Mouse (Mus musculus) stomach, embryonic 15.5 days (tissue): ENCODE measurements around the gene Myo5a. TPM values are rescaled to one million over a fixed set of nuclear protein-coding genes. Genes with fewer than 3 reads are reported as not detected.
A peak's percentile ranks its signal among the peaks of the same experiment; 100 is the strongest.

Experiments used
- ATAC-seq: fragments of 200-750 bp; cut with Nextera tagmentation; 2 replicates; pipeline ENCODE4 v1.8.0; 2017; ENCODE audit warnings: low read depth, moderate number of reproducible peaks, moderate TSS enrichment; ENCODE audit not compliant: insufficient read depth, low FRiP score
- H3K27ac ChIP-seq: fragments of 300-500 bp; sonication (generic); 2 replicates; pipeline ENCODE4 v1.5.1; 2015; ENCODE audit warnings: mild to moderate bottlenecking, inconsistent platforms
- H3K27me3 ChIP-seq: fragments of 300-500 bp; sonication (generic); replicated peaks from 2 replicates; pipeline ENCODE4 v1.6.1; 2015; ENCODE audit warnings: inconsistent platforms
- H3K36me3 ChIP-seq: fragments of 300-500 bp; sonication (generic); 2 replicates; pipeline ENCODE4 v1.6.1; 2015; ENCODE audit warnings: inconsistent platforms
- H3K4me1 ChIP-seq: fragments of 300-500 bp; sonication (generic); 2 replicates; pipeline ENCODE4 v1.6.1; 2015; ENCODE audit warnings: inconsistent platforms
- H3K4me2 ChIP-seq: fragments of 300-500 bp; sonication (generic); 2 replicates; pipeline ENCODE4 v1.6.1; 2015; ENCODE audit warnings: mild to moderate bottlenecking, inconsistent platforms
- H3K4me3 ChIP-seq: fragments of 300-500 bp; sonication (generic); replicated peaks from 2 replicates; pipeline ENCODE4 v1.5.1; 2015; ENCODE audit warnings: inconsistent platforms
- H3K9ac ChIP-seq: fragments of 300-500 bp; sonication (generic); 2 replicates; pipeline ENCODE4 v1.6.1; 2015; ENCODE audit warnings: inconsistent platforms
- H3K9me3 ChIP-seq: fragments of 300-500 bp; sonication (generic); 2 replicates; pipeline ENCODE4 v1.6.1; 2016; ENCODE audit warnings: inconsistent platforms
- WGBS: fragments of 180-500 bp; shearing (Covaris S2); methylation state at CpG from one replicate; pipeline ENCODE4 v1.1.7; 2015; 5-methylcytosine and 5-hydroxymethylcytosine counted together
- polyA plus RNA-seq: library from polyadenylated mRNA; unstranded; fragments of >200 nt; fragmentation: Nextera tagmentation; extraction: Ambion mirVana; gene quantifications from 2 replicates; pipeline ENCODE4 v1.2.1, GENCODE M21; 2015

The Myo5a gene
- polyA plus RNA-seq, 1 experiment from 2014 or later: 11.5 TPM

DNA sequence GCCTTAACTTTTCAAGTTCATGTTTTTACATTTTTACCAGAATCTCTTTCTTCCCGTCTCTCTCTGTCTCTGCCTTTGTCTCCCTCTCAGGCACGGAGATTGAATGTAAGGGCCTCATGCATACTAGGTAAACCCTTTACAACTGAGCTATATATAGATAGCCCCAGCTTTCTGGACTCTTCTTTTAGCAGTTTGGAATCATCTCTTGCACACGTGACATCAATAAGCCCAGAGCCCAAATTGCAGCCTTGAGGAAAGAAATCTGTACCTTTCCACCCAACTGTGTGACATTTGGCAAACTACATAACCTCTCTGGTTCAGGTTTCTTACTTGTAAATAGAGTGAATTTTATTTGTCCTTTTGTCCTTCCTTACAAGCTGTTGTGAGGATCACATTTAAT, 1.5 kb downstream of the Myo5a start:
- WGBS: 41% methylated on average over 3 of the region's 3 CpGs
- Histone ChIP-seq H3K9me3 (no peaks in the 10 kb centered on the region), H3K36me3 (no peaks in the 10 kb centered on the region), H3K4me2 (peak overlapping the region; percentile 97), H3K27me3 (no peaks in the 10 kb centered on the region), H3K9ac (no peak overlapping the region), H3K27ac (no peak overlapping the region; the same call in 1 of the 2 replicates), H3K4me3 (peak overlapping the region; percentile 79; the same call in 1 of the 2 replicates), H3K4me1 (0 out of 2 replicates have a peak, but pooled peaks cover 4% of the 10 kb centered on the region)
- no peak for ATAC-seq

- H3K4me1 ChIP-seq: no peaks in the 10 kb centered on the region
- no peaks in the 10 kb centered on the region for H3K27me3 ChIP-seq
- no peak overlapping the region for H3K4me3 ChIP-seq
- no peak overlapping the region for H3K9ac ChIP-seq
- no peak overlapping the region for H3K4me2 ChIP-seq
- no peaks in the 10 kb centered on the region for H3K9me3 ChIP-seq
- no peak overlapping the region for H3K27ac ChIP-seq
- no peak for ATAC-seq
- no peaks in the 10 kb centered on the region for H3K36me3 ChIP-seq
These were observed 6.4 kb downstream of the Myo5a start for GRCm38 (mm10) chr9:75077191-75077590.

DNA sequence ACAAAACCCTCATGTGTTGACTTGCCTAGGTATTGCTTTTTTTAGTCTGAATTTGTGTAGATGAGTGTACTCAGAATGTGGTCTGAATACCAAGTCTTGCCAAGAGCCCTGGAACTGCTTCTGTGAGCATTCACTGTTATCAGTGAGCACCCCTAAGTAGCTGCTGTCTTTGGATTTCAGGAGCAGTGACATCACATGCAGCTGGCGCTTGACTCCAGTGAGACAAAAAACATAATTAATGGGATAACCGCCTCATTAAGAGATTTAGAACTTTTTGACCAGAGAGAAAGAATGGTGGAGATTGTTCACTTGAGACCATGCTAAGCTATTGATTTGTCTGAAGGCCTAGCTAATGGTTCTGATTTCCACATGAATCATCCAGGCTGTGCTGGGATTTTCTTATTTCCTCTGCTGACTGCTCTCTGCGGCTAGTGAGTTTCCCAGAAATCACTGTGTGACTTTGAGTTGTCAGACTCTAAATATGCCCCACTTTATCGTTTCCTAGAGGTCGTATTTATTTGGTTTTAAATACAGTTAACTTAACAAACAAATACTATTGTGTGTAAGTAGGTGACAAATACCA, 14.5 kb downstream of the Myo5a start:
- no peaks in the 10 kb centered on the region for H3K9me3 ChIP-seq
- no peak for ATAC-seq
- no peaks in the 10 kb centered on the region for H3K4me1 ChIP-seq
- H3K27ac ChIP-seq: no peak overlapping the region
- WGBS: 58% methylated on average over 5 of the region's 5 CpGs
- H3K9ac ChIP-seq: no peak overlapping the region
- no peak overlapping the region for H3K4me2 ChIP-seq
- no peaks in the 10 kb centered on the region for H3K36me3 ChIP-seq
- no peaks in the 10 kb centered on the region for H3K27me3 ChIP-seq
- H3K4me3 ChIP-seq: no peak overlapping the region

- Histone ChIP-seq H3K36me3 (no peaks in the 10 kb centered on the region), H3K9ac (no peak overlapping the region), H3K4me2 (no peak overlapping the region), H3K27me3 (no peaks in the 10 kb centered on the region), H3K4me3 (no peak overlapping the region), H3K4me1 (no peaks in the 10 kb centered on the region), H3K9me3 (no peaks in the 10 kb centered on the region), H3K27ac (no peak overlapping the region)
- no peak for ATAC-seq
- WGBS: 56% methylated on average over 2 of the region's 2 CpGs
These were observed 17.0 kb downstream of the Myo5a start for GRCm38 (mm10) chr9:75087823-75088222.

DNA sequence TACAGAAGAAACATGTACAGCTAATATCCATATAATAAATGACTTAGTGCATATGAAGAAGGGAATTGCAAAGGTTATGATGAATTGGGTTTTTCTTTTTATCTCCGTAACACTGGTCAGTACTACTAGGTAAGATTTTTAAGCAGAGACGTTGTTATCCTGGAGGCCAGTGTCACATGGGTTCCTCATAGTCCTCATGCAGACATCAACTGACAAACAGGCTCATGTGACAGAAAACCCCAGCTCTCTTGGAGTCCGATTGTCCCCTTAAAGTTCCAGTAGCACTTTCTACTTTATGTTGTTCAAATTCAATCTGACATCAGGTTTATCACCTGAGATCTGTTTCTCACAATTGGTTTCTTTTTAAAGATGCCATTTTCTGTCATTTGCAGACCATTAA, 18.5 kb downstream of the Myo5a start:
- no peak overlapping the region for H3K4me2 ChIP-seq
- H3K9ac ChIP-seq: no peak overlapping the region
- H3K36me3 ChIP-seq: no peaks in the 10 kb centered on the region
- no peaks in the 10 kb centered on the region for H3K4me1 ChIP-seq
- WGBS: 75% methylated on average over 3 of the region's 3 CpGs
- H3K9me3 ChIP-seq: no peaks in the 10 kb centered on the region
- ATAC-seq: no peak
- no peak overlapping the region for H3K27ac ChIP-seq
- H3K4me3 ChIP-seq: no peak overlapping the region
- H3K27me3 ChIP-seq: no peaks in the 10 kb centered on the region

DNA sequence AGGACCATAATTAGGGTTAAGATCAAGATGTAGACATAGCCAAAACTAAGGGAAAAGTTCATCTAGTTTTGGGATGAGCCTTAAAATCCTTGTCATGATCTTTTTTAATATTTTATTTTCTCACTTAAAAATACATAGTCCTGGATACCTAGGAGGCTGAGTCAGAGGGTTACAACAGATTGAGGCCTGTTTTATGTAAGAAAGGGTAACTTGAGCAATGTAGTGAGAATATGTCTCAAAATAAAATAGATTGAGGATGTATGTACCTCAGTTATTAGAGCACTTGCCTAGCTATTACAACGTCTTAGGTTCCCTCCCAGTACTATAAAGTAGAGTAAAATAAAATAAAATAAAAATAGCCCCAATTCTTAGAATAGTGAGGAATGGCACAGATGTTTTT, 21.3 kb downstream of the Myo5a start:
- Histone ChIP-seq H3K27ac (no peak overlapping the region), H3K9me3 (no peaks in the 10 kb centered on the region), H3K4me1 (no peaks in the 10 kb centered on the region), H3K9ac (no peak overlapping the region), H3K27me3 (no peaks in the 10 kb centered on the region), H3K4me3 (no peak overlapping the region), H3K4me2 (no peak overlapping the region), H3K36me3 (no peaks in the 10 kb centered on the region)
- 67% methylated on average over 1 of the region's 1 CpGs for WGBS
- no peak for ATAC-seq

- Histone ChIP-seq H3K9me3 (no peaks in the 10 kb centered on the region), H3K4me2 (no peak overlapping the region), H3K9ac (no peak overlapping the region), H3K36me3 (no peaks in the 10 kb centered on the region), H3K4me3 (no peak overlapping the region), H3K4me1 (no peaks in the 10 kb centered on the region), H3K27me3 (no peaks in the 10 kb centered on the region), H3K27ac (no peak overlapping the region)
- WGBS: 56% methylated on average over 3 of the region's 3 CpGs
- ATAC-seq: no peak
These were observed 23.9 kb downstream of the Myo5a start for GRCm38 (mm10) chr9:75094762-75095161.

DNA sequence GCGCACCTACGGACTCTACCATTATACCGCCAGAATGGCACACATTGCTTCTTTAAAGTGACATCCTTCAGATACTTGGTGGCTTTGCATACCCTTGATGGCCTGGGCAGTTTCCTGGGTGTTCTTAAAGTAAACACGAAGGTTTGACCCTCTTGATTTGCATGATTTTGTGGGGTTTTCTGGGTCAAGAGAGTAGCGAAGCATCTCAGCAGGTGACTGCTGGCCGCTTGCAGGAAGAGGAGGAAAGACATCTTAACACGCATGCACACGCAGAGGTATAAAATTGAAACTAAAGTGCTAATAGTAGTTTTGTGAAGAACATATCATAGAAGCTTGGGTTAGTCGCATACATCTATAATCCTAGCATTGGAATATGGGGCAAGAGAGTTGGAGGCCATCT, 28.1 kb downstream of the Myo5a start:
- WGBS: 92% methylated on average over 9 of the region's 9 CpGs
- H3K4me2 ChIP-seq: no peak overlapping the region
- H3K4me3 ChIP-seq: no peak overlapping the region
- no peaks in the 10 kb centered on the region for H3K36me3 ChIP-seq
- H3K4me1 ChIP-seq: no peaks in the 10 kb centered on the region
- no peak overlapping the region for H3K9ac ChIP-seq
- H3K27ac ChIP-seq: no peak overlapping the region
- H3K27me3 ChIP-seq: no peaks in the 10 kb centered on the region
- ATAC-seq: no peak
- no peaks in the 10 kb centered on the region for H3K9me3 ChIP-seq

GRCm38 (mm10) chr9:75100157-75100781, 29.5 kb downstream of the Myo5a start:
- Histone ChIP-seq H3K27me3 (no peaks in the 10 kb centered on the region), H3K36me3 (no peaks in the 10 kb centered on the region), H3K9me3 (no peaks in the 10 kb centered on the region), H3K27ac (no peak overlapping the region), H3K4me3 (no peak overlapping the region), H3K4me1 (no peaks in the 10 kb centered on the region), H3K4me2 (no peak overlapping the region), H3K9ac (no peak overlapping the region)
- ATAC-seq: no peak
- 86% methylated on average over 8 of the region's 8 CpGs for WGBS

DNA sequence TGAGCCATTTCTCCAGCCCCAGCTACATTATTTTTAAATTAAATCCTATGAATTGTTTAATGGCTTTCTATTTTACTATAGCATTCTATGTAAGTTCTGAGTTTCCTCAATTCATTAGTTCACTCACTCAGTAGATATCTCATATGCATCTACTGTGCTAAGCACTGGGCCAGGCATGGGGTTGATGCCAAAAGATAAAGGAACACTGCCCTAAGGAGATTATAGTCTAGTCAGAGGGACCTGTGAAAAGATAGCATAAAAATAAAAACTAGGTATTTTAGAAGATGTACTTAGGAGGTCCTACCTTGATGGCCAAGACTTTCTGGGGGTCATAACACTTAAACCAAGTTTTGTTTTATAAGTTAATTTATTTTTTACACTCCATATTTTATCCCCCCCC, 31.3 kb downstream of the Myo5a start:
- no peak overlapping the region for H3K9ac ChIP-seq
- H3K4me2 ChIP-seq: no peak overlapping the region
- no peaks in the 10 kb centered on the region for H3K4me1 ChIP-seq
- no peaks in the 10 kb centered on the region for H3K9me3 ChIP-seq
- H3K4me3 ChIP-seq: no peak overlapping the region
- H3K36me3 ChIP-seq: no peaks in the 10 kb centered on the region
- no peak for ATAC-seq
- H3K27me3 ChIP-seq: no peaks in the 10 kb centered on the region
- H3K27ac ChIP-seq: no peak overlapping the region

GRCm38 (mm10) chr9:75116571-75117177, 45.9 kb downstream of the Myo5a start:
- no peak for ATAC-seq
- Histone ChIP-seq H3K36me3 (no peaks in the 10 kb centered on the region), H3K9ac (no peak overlapping the region), H3K4me3 (no peak overlapping the region), H3K27me3 (no peaks in the 10 kb centered on the region), H3K27ac (no peak overlapping the region), H3K4me1 (no peaks in the 10 kb centered on the region), H3K4me2 (no peak overlapping the region), H3K9me3 (no peaks in the 10 kb centered on the region)
- 63% methylated on average over 2 of the region's 2 CpGs for WGBS

DNA sequence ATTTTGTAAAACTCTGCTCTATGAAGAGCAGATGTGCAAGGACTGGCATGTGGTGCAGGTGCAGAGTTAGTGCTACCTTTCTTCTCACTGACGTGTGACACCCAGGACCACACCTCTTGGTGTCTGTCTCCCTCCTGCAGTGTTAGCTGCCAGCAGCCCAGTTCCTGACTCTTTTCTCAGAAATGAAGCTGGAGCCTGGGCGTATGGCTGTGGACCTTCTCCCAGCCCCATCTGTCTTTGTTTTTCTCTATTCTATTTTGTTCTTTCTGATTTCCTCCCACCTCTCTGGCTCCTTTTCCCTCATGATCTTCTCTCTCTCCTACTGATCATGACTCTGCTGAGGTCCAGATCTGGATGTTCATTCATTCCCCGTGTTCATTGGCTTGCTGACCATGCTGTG, 50.3 kb downstream of the Myo5a start:
- 85% methylated on average over 3 of the region's 3 CpGs for WGBS
- no peaks in the 10 kb centered on the region for H3K9me3 ChIP-seq
- H3K9ac ChIP-seq: no peak overlapping the region
- H3K4me1 ChIP-seq: no peaks in the 10 kb centered on the region
- H3K36me3 ChIP-seq: no peaks in the 10 kb centered on the region
- H3K27ac ChIP-seq: no peak overlapping the region
- no peak overlapping the region for H3K4me2 ChIP-seq
- no peak for ATAC-seq
- no peaks in the 10 kb centered on the region for H3K27me3 ChIP-seq
- H3K4me3 ChIP-seq: no peak overlapping the region
